Mouse (Mus musculus) bone marrow macrophage, adult 2 months (primary cell): Measurements from ENCODE around the gene Tcf12.

ENCODE experiments used
- CTCF ChIP-seq: IDR thresholded peaks from 2 replicates; pipeline ENCODE4 v1.5.1; 2012; ENCODE audit warnings: low read depth, mild to moderate bottlenecking, low read length, moderate library complexity
- POLR2A ChIP-seq: IDR thresholded peaks from 2 replicates; pipeline ENCODE4 v1.6.1; 2012; ENCODE audit warnings: mild to moderate bottlenecking, low read depth, low read length, borderline replicate concordance

DNA sequence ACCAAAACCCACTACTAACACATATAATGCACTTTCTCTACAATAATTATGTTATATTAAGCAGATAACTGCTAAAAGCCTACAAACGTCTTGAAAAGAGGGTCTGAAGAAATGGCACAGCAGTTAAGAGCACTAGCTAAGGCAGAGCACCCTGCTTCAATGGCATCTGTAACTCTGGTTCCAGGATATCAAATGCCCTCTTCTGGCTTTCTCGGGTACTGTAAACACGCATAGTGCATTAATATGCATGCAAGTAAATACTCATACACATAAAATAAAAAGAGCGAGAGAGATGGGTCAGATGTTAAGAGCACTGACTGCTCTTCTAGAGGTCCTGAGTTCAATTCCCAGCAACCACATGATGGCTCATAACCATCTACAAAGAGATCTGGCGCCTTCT, 17.0 kb downstream of the Tcf12 start:
- no peak for TF ChIP-seq CTCF
- TF ChIP-seq POLR2A = no peak
